Mouse (Mus musculus) kidney, postnatal 10 days (tissue): Measurements from ENCODE around the gene Efhd1.

Source experiments
- DNase-seq: peaks from one replicate; pipeline ENCODE4 v3.0.0; 2021; ENCODE audit warnings: mixed read lengths

Efhd1 gene

DNA sequence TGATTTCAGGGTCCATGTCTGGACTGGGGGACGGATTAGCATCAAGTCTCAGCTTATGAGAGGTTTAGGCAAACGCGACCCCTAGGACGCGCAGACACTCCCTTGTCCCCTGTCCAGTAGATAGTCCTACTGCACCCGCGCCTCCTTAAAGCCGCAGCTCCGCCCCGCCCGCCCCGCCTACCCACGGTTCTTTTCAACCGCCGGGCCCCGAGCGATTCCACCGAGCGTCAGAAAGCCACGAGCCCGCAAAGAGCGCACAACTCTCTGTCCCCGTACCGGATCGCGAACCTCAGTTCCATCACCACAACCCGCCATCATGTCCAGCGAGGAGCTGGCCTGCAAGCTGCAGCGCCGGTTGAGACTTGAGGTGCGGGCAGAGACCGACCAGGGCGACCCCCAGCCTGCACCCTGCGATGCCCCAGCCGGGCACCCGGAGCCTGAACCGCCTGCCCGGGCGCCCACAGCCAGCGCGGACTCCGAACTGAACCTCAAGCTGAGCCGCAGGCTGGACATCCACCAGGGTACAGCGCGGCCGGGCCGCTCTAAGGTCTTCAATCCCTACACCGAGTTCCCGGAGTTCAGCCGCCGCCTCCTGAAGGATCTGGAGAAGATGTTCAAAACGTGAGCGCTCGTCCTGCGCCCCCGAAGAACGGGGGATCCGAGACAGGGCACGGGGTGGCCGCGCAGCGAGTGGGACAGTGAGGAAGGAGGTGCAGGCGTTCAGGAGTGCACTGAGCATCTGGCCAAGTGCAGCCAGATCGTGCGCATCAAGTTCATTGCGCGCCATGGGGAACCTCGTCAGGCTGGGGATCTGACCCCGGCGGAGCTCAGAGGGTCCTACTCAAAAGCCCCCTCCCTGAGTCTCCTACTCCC is at the start of gene Efhd1:
TSS of gene Efhd1 (plus strand) at position 230 of the 873 bp plus-strand sequence.
- peak; percentile 80 for DNase-seq

DNA sequence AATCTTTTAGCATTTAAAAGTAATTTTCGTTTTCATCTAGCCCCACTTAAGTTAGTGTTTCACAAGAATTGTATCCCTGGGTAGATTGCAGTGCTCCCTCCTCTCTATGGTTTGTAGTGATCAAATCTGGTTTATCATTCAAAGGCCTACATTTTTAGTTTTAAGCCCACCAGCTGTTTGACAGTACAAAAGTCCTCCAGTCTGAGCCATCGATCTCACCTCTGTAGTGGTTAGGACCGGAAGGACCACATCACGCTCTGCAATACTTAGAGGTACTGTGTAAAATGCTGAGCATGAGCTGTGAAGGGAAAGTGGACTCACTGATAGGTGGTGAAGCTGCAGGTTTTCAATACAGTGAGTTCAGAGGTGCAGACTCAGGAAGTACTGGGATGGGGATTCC is 49.4 kb upstream of the Efhd1 start:
- DNase-seq = no peak

- DNase-seq = no peak
Measured at GRCm38 (mm10) chr1:87217938-87218337, 46.2 kb upstream of the Efhd1 start.

GRCm38 (mm10) chr1:87225739-87226138 is 38.4 kb upstream of the Efhd1 start:
- no peak for DNase-seq

- no peak for DNase-seq
Measured at GRCm38 (mm10) chr1:87226409-87227159, 37.6 kb upstream of the Efhd1 start.

GRCm38 (mm10) chr1:87227160-87227550 is 37.0 kb upstream of the Efhd1 start:
- no peak for DNase-seq

DNA sequence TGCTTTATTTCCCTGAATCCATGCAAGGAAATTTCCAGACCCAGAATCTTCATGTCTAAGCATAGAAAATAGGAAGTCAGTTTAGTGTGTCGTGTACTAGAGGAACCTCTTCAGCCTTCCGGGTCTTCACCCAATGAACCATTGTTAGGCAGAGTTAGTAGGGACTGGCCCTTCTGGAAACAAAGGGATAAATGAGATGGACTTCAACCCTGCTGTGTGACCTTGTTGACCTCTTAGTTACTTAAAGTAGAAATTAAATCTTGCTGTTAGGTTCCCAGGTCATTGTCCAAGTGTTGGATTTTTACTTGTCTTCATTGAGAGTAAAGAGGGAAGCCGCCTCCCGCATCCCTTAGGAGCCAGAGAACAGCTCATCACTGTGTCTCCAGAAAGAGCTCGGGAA is 33.6 kb upstream of the Efhd1 start:
- DNase-seq = no peak

DNA sequence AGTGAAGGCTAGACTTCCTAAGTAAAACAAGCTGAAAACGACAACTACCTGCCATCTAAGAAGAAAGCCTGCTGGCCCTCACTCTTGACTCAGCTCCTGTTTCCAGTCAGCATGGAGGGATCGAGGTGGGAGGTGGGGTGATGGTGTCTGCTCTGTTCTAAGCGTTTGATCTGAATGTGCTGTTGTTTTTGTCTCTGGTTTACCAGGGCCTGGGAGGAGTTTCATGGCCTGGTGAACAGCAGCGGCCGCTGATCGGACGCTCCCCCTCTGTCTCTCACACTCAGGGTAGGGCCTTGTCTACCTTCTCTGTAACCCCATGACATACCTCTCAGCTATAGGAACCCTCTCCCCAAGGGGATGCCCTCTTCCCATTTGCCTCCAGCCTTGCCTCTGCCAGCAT is 32.0 kb upstream of the Efhd1 start:
- no peak for DNase-seq

DNA sequence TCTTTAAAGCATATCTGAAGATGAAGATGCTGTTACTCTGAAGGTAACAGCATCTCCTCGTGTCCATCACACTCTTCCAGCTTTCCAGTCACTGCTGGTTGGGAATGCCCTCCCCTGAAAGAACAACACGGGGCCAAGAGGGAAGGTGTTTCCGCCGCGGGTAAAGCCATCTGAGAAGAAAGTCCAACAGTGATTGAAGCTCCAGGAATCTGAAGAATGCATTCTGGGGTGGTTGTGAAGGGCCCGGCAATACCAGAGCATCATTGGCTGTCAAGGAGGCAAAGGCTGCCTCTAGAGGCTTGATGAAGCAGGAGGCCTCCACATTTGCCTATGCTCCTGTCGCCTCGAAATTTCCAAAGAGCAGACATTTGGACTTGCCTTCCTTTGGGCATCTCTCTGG is 25.1 kb upstream of the Efhd1 start:
- peak; percentile 21 for DNase-seq

DNA sequence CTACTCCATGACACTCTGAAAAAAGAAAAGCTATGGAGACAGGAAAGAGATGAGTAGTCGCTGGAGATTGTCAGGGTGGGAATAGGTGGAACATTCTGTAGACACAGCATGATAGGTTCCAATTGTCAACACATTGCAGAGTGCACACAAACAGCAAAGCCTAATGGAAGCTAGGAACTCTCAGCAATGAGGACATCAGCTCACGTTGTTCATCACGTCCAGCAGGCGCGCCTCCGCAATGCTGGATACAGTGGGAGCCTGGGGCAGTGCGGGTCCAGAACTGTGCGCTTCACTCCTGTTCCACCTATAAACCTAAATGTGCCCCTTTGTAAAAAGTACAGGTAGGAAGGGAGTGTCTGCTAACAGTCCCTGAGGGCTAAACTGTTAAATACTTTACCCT is 21.1 kb upstream of the Efhd1 start:
- DNase-seq = no peak

DNA sequence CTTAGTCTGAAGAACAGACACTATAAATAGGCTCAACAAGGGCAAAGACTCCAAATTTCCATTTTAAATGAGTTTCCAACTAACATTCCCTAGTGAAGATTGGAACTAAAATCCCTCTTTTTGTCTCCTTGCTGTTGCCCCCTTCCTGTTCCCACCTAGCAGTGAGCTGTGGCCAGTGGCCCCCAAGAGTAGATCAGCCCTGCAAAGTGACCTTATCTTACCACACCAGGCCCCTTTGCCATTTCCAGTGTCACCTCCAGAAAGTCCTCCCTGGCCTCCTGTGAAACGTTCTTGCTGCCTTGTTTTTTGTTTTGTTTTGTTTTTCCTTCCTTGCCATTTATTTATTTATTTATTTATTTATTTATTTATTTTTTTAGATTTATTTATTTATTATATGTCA is 18.7 kb upstream of the Efhd1 start:
- no peak for DNase-seq

- DNase-seq = peak; percentile 89
Measured at GRCm38 (mm10) chr1:87245929-87246815, 18.0 kb upstream of the Efhd1 start.

- DNase-seq = no peak
Measured at GRCm38 (mm10) chr1:87252040-87252609, 12.0 kb upstream of the Efhd1 start.

- no peak for DNase-seq
Measured at GRCm38 (mm10) chr1:87255173-87255572, 9.0 kb upstream of the Efhd1 start.

GRCm38 (mm10) chr1:87257691-87258090 is 6.5 kb upstream of the Efhd1 start:
- DNase-seq = no peak

- peak; percentile 58 for DNase-seq
Measured at GRCm38 (mm10) chr1:87258484-87258883, 5.7 kb upstream of the Efhd1 start.

GRCm38 (mm10) chr1:87259316-87259715 is 4.8 kb upstream of the Efhd1 start:
- DNase-seq = no peak

GRCm38 (mm10) chr1:87263257-87263656 is 906 bp upstream of the Efhd1 start:
- DNase-seq = no peak

- no peak for DNase-seq
Measured at GRCm38 (mm10) chr1:87263796-87264133, 398 bp upstream of the Efhd1 start.

- no peak for DNase-seq
Measured at GRCm38 (mm10) chr1:87265200-87265599, 1.0 kb downstream of the Efhd1 start.

- DNase-seq = no peak
Measured at GRCm38 (mm10) chr1:87266296-87267090, 2.3 kb downstream of the Efhd1 start.

- DNase-seq = no peak
Measured at GRCm38 (mm10) chr1:87270204-87270603, 6.0 kb downstream of the Efhd1 start.
